Mouse (Mus musculus): ENCODE data around the gene Chkb.

DNA sequence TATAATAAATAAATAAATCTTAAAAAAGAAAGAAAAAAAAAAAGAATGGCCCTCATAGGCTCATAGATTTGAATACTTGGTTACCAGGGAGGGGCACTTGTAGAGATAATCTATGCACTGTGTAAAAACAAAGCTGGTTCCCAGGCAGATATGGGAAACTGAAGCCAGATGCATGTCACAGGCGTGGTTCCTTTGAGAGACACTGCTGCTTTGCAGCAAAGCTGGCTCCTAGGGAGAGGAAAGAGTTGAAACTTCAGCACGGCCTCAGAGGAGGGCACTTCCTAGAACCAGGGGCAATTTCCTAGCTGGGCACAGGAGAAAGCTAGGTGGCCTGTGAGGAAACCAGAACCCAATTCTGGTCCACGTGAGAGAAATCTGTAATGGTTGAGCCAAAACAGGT, 4.4 kb upstream of the Chkb start:
- TF ChIP-seq CTCF (IDR thresholded peaks at IDR 0.05; ENCODE audit: insufficient read depth, low read depth, low read length) (no peak), POLR2A (IDR thresholded peaks at IDR 0.05; ENCODE audit: insufficient read depth, low read depth, low read length) (no peak)

Data from olfactory bulb, adult 2 months (tissue).